Mouse (Mus musculus): Measurements from ENCODE around the gene Mt1. TPM values are rescaled to one million over a fixed set of nuclear protein-coding genes. Genes with fewer than 3 reads are reported as not detected.

Gene Mt1
- polyA plus RNA-seq, 1 experiment from 2014 or later = 201 TPM

Other genes with a start within 250 kb of the Mt1 start
- 47.0 and 50.8 TPM in 2 replicates for gene Amfr, start 166.2 kb upstream of the Mt1 start, polyA plus RNA-seq (2016; fragmentation: Nextera tagmentation; extraction: Ambion mirVana)
- 181 and 182 TPM in 2 replicates for gene Nudt21, start 142.1 kb upstream of the Mt1 start, polyA plus RNA-seq (2016; fragmentation: Nextera tagmentation; extraction: Ambion mirVana)
- gene Ogfod1, start 141.9 kb upstream of the Mt1 start, polyA plus RNA-seq (2016; fragmentation: Nextera tagmentation; extraction: Ambion mirVana) = 10.8 and 11.6 TPM in 2 replicates
- 16.0 and 19.2 TPM in 2 replicates for gene Bbs2, start 80.2 kb upstream of the Mt1 start, polyA plus RNA-seq (2016; fragmentation: Nextera tagmentation; extraction: Ambion mirVana)
- not detected in 2 replicates for gene Mt4, start 41.9 kb upstream of the Mt1 start, polyA plus RNA-seq (2016; fragmentation: Nextera tagmentation; extraction: Ambion mirVana)
- gene Mt3, start 26.5 kb upstream of the Mt1 start, polyA plus RNA-seq (2016; fragmentation: Nextera tagmentation; extraction: Ambion mirVana) = 6.8 and 7.5 TPM in 2 replicates
- 32.3 and 55.8 TPM in 2 replicates for gene Mt2, start 6.4 kb upstream of the Mt1 start, polyA plus RNA-seq (2016; fragmentation: Nextera tagmentation; extraction: Ambion mirVana)
- gene Nup93, start 35.5 kb downstream of the Mt1 start, polyA plus RNA-seq (2016; fragmentation: Nextera tagmentation; extraction: Ambion mirVana) = 133 and 142 TPM in 2 replicates
- gene Slc12a3, start 150.1 kb downstream of the Mt1 start, polyA plus RNA-seq (2016; fragmentation: Nextera tagmentation; extraction: Ambion mirVana) = not detected in 2 replicates
- gene Herpud1, start 207.4 kb downstream of the Mt1 start, polyA plus RNA-seq (2016; fragmentation: Nextera tagmentation; extraction: Ambion mirVana) = 56.2 and 57.7 TPM in 2 replicates